Mouse (Mus musculus) stomach, embryonic 15.5 days (tissue): ENCODE measurements around the gene Alpl. TPM values are rescaled to one million over a fixed set of nuclear protein-coding genes. Genes with fewer than 3 reads are reported as not detected.

Source experiments
- ATAC-seq: fragments of 200-750 bp; cut with Nextera tagmentation; 2 replicates; pipeline ENCODE4 v1.8.0; 2017; ENCODE audit warnings: low read depth, moderate number of reproducible peaks, moderate TSS enrichment; ENCODE audit not compliant: insufficient read depth, low FRiP score
- H3K27ac ChIP-seq: fragments of 300-500 bp; sonication (generic); 2 replicates; pipeline ENCODE4 v1.5.1; 2015; ENCODE audit warnings: mild to moderate bottlenecking, inconsistent platforms
- H3K27me3 ChIP-seq: fragments of 300-500 bp; sonication (generic); replicated peaks from 2 replicates; pipeline ENCODE4 v1.6.1; 2015; ENCODE audit warnings: inconsistent platforms
- H3K36me3 ChIP-seq: fragments of 300-500 bp; sonication (generic); 2 replicates; pipeline ENCODE4 v1.6.1; 2015; ENCODE audit warnings: inconsistent platforms
- H3K4me1 ChIP-seq: fragments of 300-500 bp; sonication (generic); 2 replicates; pipeline ENCODE4 v1.6.1; 2015; ENCODE audit warnings: inconsistent platforms
- H3K4me2 ChIP-seq: fragments of 300-500 bp; sonication (generic); 2 replicates; pipeline ENCODE4 v1.6.1; 2015; ENCODE audit warnings: mild to moderate bottlenecking, inconsistent platforms
- H3K4me3 ChIP-seq: fragments of 300-500 bp; sonication (generic); replicated peaks from 2 replicates; pipeline ENCODE4 v1.5.1; 2015; ENCODE audit warnings: inconsistent platforms
- H3K9ac ChIP-seq: fragments of 300-500 bp; sonication (generic); 2 replicates; pipeline ENCODE4 v1.6.1; 2015; ENCODE audit warnings: inconsistent platforms
- H3K9me3 ChIP-seq: fragments of 300-500 bp; sonication (generic); 2 replicates; pipeline ENCODE4 v1.6.1; 2016; ENCODE audit warnings: inconsistent platforms
- WGBS: fragments of 180-500 bp; shearing (Covaris S2); methylation state at CpG from one replicate; pipeline ENCODE4 v1.1.7; 2015; 5-methylcytosine and 5-hydroxymethylcytosine counted together
- polyA plus RNA-seq: library from polyadenylated mRNA; unstranded; fragments of >200 nt; fragmentation: Nextera tagmentation; extraction: Ambion mirVana; gene quantifications from 2 replicates; pipeline ENCODE4 v1.2.1, GENCODE M21; 2015

Gene Alpl
- polyA plus RNA-seq, 1 experiment from 2014 or later = 10.8 TPM

DNA sequence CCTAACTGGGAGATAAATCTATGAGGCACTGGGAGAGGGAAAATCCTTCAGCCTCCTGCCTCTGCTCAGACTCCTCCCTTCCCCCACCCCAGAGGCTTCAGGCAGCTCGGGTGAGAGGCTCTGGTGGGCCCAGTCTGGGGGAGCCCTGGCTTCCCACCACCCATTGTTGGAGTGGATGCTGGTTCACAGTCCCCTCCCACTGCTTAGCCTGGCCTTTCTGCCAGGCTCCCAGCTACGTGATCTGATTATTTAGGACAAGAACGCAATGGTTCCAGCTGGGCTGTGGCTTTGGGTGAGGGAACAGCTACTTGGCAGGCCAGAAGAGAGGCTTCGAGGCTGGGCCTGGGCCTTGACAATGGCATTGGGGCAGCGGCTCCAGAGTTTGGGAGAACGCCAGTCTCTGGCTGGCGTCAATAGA, 30.6 kb downstream of the Alpl start:
- Histone ChIP-seq H3K27me3 (no peaks in the 10 kb centered on the region), H3K9me3 (no peaks in the 10 kb centered on the region), H3K4me1 (peaks cover 20% of the 10 kb centered on the region), H3K4me3 (no peak overlapping the region), H3K27ac (peak overlapping the region; percentile 63), H3K36me3 (no peaks in the 10 kb centered on the region), H3K9ac (no peak overlapping the region), H3K4me2 (no peak overlapping the region)
- 40% methylated on average over 7 of the region's 7 CpGs for WGBS
- peak; percentile 69; the same call in 1 of the 2 replicates for ATAC-seq

GRCm38 (mm10) chr4:137764621-137765020, 31.6 kb downstream of the Alpl start:
- Histone ChIP-seq H3K4me3 (no peak overlapping the region), H3K27me3 (no peaks in the 10 kb centered on the region), H3K27ac (no peak overlapping the region), H3K9ac (no peak overlapping the region), H3K36me3 (no peaks in the 10 kb centered on the region), H3K4me2 (no peak overlapping the region), H3K4me1 (peaks cover 17% of the 10 kb centered on the region), H3K9me3 (no peaks in the 10 kb centered on the region)
- WGBS = 64% methylated on average over 3 of the region's 3 CpGs
- ATAC-seq = no peak

DNA sequence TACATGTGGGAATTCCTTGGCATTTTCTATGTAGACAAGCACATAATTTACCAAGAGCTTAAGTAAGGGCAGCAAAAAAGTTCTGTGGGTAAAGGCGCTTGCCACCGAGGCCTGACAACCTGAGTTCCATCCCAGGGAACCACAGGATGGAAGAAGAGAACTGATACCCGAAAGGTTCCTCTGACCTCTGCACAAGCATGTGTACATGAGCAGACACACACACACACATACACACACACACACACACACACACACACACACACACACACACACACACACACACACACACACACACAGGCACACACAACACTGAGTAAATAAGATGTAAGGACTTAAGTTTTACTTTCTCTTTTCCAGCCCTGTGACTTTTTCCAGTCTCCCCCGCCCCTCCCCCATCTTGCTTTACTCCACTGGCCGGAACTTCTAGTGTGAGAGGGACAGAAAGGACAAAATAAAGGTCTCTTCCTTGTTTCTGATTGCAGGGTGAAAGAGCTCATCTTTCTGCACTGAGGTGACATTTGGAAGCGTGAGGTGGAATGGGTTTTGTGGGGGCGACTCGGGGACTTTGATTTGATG, 32.2 kb downstream of the Alpl start:
- Histone ChIP-seq H3K4me3 (no peak overlapping the region), H3K4me2 (no peak overlapping the region), H3K36me3 (no peaks in the 10 kb centered on the region), H3K27me3 (no peaks in the 10 kb centered on the region), H3K4me1 (peaks cover 15% of the 10 kb centered on the region), H3K27ac (no peak overlapping the region), H3K9ac (no peak overlapping the region), H3K9me3 (no peaks in the 10 kb centered on the region)
- ATAC-seq = no peak
- 51% methylated on average over 8 of the region's 8 CpGs for WGBS

GRCm38 (mm10) chr4:137762886-137763285, 33.3 kb downstream of the Alpl start:
- Histone ChIP-seq H3K4me1 (peaks cover 15% of the 10 kb centered on the region), H3K27me3 (no peaks in the 10 kb centered on the region), H3K9ac (no peak overlapping the region), H3K9me3 (no peaks in the 10 kb centered on the region), H3K27ac (no peak overlapping the region), H3K36me3 (no peaks in the 10 kb centered on the region), H3K4me3 (no peak overlapping the region), H3K4me2 (no peak overlapping the region)
- no peak for ATAC-seq
- WGBS = 85% methylated on average over 9 of the region's 9 CpGs

- Histone ChIP-seq H3K4me3 (no peak overlapping the region), H3K9ac (no peak overlapping the region), H3K27ac (no peak overlapping the region), H3K36me3 (no peaks in the 10 kb centered on the region), H3K27me3 (no peaks in the 10 kb centered on the region), H3K4me1 (peaks cover 13% of the 10 kb centered on the region), H3K9me3 (no peaks in the 10 kb centered on the region), H3K4me2 (no peak overlapping the region)
- no peak for ATAC-seq
- WGBS = 67% methylated on average over 2 of the region's 2 CpGs
These were observed 41.7 kb downstream of the Alpl start for GRCm38 (mm10) chr4:137754446-137754845.

DNA sequence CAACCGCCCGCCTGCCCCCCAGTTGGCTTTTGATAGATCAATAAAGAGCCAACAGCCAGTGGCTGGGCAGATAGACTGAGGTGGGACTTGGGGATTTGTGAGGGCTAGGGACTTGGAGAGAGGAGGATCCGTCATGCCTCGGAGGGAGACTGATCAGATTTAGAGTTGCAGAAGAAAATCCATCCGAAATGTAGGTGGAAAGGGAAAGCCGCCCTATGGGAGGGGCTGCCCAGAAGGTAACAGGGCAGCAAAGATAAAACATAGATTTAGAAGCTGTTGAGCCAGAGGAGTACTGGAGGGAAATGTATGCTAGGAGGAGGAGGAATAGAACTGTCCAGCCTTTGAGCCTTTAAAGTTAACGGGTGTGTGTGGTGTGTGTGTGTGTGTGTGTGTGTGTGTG, 43.0 kb downstream of the Alpl start:
- 75% methylated on average over 7 of the region's 7 CpGs for WGBS
- H3K4me1 ChIP-seq = peaks cover 13% of the 10 kb centered on the region

GRCm38 (mm10) chr4:137752471-137752870, 43.7 kb downstream of the Alpl start:
- Histone ChIP-seq H3K9me3 (no peaks in the 10 kb centered on the region), H3K27ac (no peak overlapping the region), H3K4me3 (no peak overlapping the region), H3K4me2 (no peak overlapping the region), H3K36me3 (no peaks in the 10 kb centered on the region), H3K9ac (no peak overlapping the region), H3K27me3 (no peaks in the 10 kb centered on the region), H3K4me1 (peaks cover 13% of the 10 kb centered on the region)
- ATAC-seq = peak; percentile 35; the same call in 1 of the 2 replicates
- 75% methylated on average over 15 of the region's 15 CpGs for WGBS

More for the DNA sequence above, 43.0 kb downstream of the Alpl start:
- Histone ChIP-seq H3K36me3 (no peaks in the 10 kb centered on the region), H3K9me3 (no peaks in the 10 kb centered on the region), H3K27me3 (no peaks in the 10 kb centered on the region), H3K4me3 (no peak overlapping the region), H3K9ac (no peak overlapping the region), H3K27ac (no peak overlapping the region), H3K4me2 (no peak overlapping the region)
- ATAC-seq = no peak

- Histone ChIP-seq H3K9me3 (no peaks in the 10 kb centered on the region), H3K27ac (peak overlapping the region; percentile 72; the same call in 1 of the 2 replicates), H3K27me3 (no peaks in the 10 kb centered on the region), H3K36me3 (no peaks in the 10 kb centered on the region), H3K4me1 (peaks cover 13% of the 10 kb centered on the region), H3K4me3 (no peak overlapping the region), H3K4me2 (no peak overlapping the region), H3K9ac (no peak overlapping the region)
- 0 out of 2 replicates have a peak, but pooled peaks have one; percentile 17 for ATAC-seq
- 43% methylated on average over 9 of the region's 9 CpGs for WGBS
These were observed 44.5 kb downstream of the Alpl start for GRCm38 (mm10) chr4:137751717-137752116.

- Histone ChIP-seq H3K4me1 (peaks cover 13% of the 10 kb centered on the region), H3K9me3 (no peaks in the 10 kb centered on the region), H3K27ac (peak overlapping the region; percentile 72; the same call in 1 of the 2 replicates), H3K4me2 (no peak overlapping the region), H3K4me3 (no peak overlapping the region), H3K36me3 (no peaks in the 10 kb centered on the region), H3K27me3 (no peaks in the 10 kb centered on the region), H3K9ac (no peak overlapping the region)
- peak; percentile 88 for ATAC-seq
- 50% methylated on average over 8 of the region's 8 CpGs for WGBS
These were observed 44.9 kb downstream of the Alpl start for GRCm38 (mm10) chr4:137751310-137751709.

DNA sequence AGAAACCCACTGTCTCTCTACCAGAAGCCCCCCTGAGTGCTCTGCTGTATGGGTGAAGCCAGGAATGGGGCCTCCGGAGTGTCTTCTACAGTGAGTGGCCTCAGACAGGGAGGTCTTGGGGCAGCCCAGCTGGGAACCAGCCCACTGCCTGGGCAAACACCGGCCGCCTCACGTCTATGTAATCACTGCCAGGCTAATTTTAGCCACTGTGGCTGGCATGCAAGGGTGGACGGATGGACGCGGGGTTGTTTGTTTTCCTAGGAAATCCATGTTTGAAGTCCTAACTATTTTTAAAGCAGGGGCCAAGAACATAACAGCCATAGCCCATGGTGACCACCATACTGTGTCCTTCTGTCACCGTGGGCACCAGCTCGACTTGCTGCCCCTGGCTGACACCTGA, 46.1 kb downstream of the Alpl start:
- no peak for ATAC-seq
- whole genome bisulfite sequencing = 62% methylated on average over 9 of the region's 9 CpGs
- Histone ChIP-seq H3K9ac (no peak overlapping the region), H3K27ac (no peak overlapping the region), H3K27me3 (no peaks in the 10 kb centered on the region), H3K4me1 (peaks cover 13% of the 10 kb centered on the region), H3K36me3 (no peaks in the 10 kb centered on the region), H3K4me2 (no peak overlapping the region), H3K4me3 (no peak overlapping the region), H3K9me3 (no peaks in the 10 kb centered on the region)

DNA sequence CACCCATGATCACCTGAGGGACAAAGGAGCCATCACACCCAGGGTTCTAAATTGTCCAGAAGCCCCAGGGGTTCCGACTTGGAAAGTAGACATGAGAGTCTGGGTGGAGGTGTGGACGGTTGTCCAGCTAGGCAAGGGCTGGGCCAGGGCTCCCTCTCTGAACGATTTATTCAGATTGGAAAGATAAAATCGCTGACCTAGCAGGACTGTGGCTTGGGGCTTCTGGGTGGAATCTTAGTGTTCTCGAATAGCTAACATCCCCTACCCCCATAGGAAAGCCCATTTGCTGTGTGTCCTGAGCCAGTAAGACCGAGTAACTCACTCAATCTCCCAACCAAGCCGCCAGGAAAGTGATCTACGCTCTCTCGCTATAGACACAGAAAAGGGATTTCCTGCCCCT, 46.5 kb downstream of the Alpl start:
- 66% methylated on average over 9 of the region's 9 CpGs for WGBS
- H3K4me2 ChIP-seq = no peak overlapping the region

GRCm38 (mm10) chr4:137748726-137749125, 47.5 kb downstream of the Alpl start:
- H3K4me2 ChIP-seq = no peak overlapping the region
- peaks cover 13% of the 10 kb centered on the region for H3K4me1 ChIP-seq
- no peak for ATAC-seq
- H3K4me3 ChIP-seq = no peak overlapping the region
- WGBS = 56% methylated on average over 4 of the region's 4 CpGs
- no peaks in the 10 kb centered on the region for H3K36me3 ChIP-seq
- no peak overlapping the region for H3K9ac ChIP-seq
- no peak overlapping the region for H3K27ac ChIP-seq
- H3K27me3 ChIP-seq = no peaks in the 10 kb centered on the region
- no peaks in the 10 kb centered on the region for H3K9me3 ChIP-seq

More for the DNA sequence above, 46.5 kb downstream of the Alpl start:
- Histone ChIP-seq H3K9ac (no peak overlapping the region), H3K9me3 (no peaks in the 10 kb centered on the region), H3K36me3 (no peaks in the 10 kb centered on the region), H3K27ac (no peak overlapping the region), H3K27me3 (no peaks in the 10 kb centered on the region), H3K4me3 (no peak overlapping the region), H3K4me1 (peaks cover 13% of the 10 kb centered on the region)
- ATAC-seq = no peak

DNA sequence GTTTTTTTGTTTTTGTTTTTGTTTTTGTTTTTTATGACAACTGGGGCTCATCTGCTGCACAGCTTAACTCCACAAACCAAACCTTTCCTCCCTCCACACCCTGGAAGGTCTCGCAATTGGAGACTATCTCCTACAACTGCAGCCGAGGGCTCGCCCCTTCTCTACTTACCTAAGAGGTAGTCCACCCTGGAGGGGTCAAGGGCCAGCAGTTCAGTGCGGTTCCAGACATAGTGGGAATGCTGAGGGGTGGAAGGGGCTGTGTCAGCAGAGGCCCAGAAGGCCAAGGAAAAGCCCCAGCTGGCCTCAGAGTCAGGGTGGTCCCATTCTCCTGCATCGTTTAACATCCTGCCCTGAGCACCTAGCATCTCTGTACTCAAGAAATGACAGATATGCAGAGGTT, 48.6 kb downstream of the Alpl start:
- H3K4me1 ChIP-seq = peaks cover 13% of the 10 kb centered on the region
- H3K27ac ChIP-seq = no peak overlapping the region
- no peak overlapping the region for H3K4me2 ChIP-seq
- no peaks in the 10 kb centered on the region for H3K36me3 ChIP-seq
- no peaks in the 10 kb centered on the region for H3K27me3 ChIP-seq
- WGBS = 73% methylated on average over 5 of the region's 5 CpGs
- no peak for ATAC-seq
- H3K9ac ChIP-seq = no peak overlapping the region
- H3K9me3 ChIP-seq = no peaks in the 10 kb centered on the region
- no peak overlapping the region for H3K4me3 ChIP-seq
